1 mouse cellular context compared by ENCODE assay signal in the genomic region with DNA sequence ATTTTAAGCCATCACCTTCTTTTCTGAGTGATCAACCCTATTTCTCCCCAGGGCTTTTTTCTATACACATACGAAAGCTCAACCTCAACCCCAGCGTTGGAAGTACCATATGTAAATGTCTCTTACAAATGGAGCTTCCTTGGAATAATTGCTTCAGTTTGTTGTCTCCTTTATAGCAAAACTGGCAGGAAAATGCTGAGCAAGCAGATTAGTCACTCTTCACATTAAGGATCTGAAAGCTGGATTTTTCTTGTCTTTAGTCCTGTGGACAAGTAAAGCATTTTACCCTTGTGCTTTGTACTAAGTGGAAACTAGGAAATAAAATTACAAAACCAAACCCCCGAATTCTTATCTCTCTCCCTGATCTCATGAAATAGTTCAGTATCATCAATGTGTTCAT.
TF ChIP-seq lines count a peak whose summit lies in the region.

No protein-coding gene starts in this region.

TF ChIP-seq in CH12.LX, 34 proteins besides CTCF, POLR2A, EP300 and RAD21 (continued from another document):
- TF ChIP-seq SMC3 (IDR thresholded peaks at IDR 0.05; ENCODE audit: low read depth, low read length) (no peak), TCF12 (IDR thresholded peaks at IDR 0.05; ENCODE audit: low read depth, low read length) (no peak)
